Mouse (Mus musculus) testis, adult 2 months (tissue): ENCODE data around the gene Kbtbd7.

Source experiments
- CTCF ChIP-seq: fragments of 200-500 bp; IDR thresholded peaks from 2 replicates; pipeline ENCODE4 v1.5.1; 2012; ENCODE audit warnings: low read depth, mild to moderate bottlenecking, inconsistent platforms, low read length, moderate library complexity; ENCODE audit not compliant: control insufficient read depth, insufficient read depth, insufficient replicate concordance
- POLR2A ChIP-seq: fragments of 200-500 bp; IDR thresholded peaks from 2 replicates; pipeline ENCODE4 v1.6.1; 2012; ENCODE audit warnings: low read depth, mild to moderate bottlenecking, inconsistent platforms, low read length, moderate library complexity; ENCODE audit not compliant: control insufficient read depth

- TF ChIP-seq POLR2A (no peak), CTCF (no peak)
These were observed 34.1 kb downstream of the Kbtbd7 start for GRCm38 (mm10) chr14:79460401-79460800.
